Mouse (Mus musculus) lung, postnatal 0 days (tissue): ENCODE results near the gene Bicdl1. TPM values are rescaled to one million over a fixed set of nuclear protein-coding genes. Genes with fewer than 3 reads are reported as not detected.

Source experiments
- ATAC-seq: fragments of 200-750 bp; cut with Nextera tagmentation; 2 replicates; pipeline ENCODE4 v1.8.0; 2017; ENCODE audit warnings: moderate library complexity
- DNase-seq: peaks from one replicate; pipeline ENCODE4 v3.0.0-alpha.2; 2016; ENCODE audit warnings: low spot score
- H3K27ac ChIP-seq: fragments of 300-500 bp; sonication (generic); 2 replicates; pipeline ENCODE4 v1.5.1; 2014; ENCODE audit warnings: antibody characterized with exemption, mild to moderate bottlenecking, low read length, mixed read lengths
- H3K27me3 ChIP-seq: fragments of 300-500 bp; sonication (generic); replicated peaks from 2 replicates; pipeline ENCODE4 v1.6.1; 2014; ENCODE audit warnings: low read length, mixed read lengths; ENCODE audit not compliant: insufficient read depth
- H3K36me3 ChIP-seq: fragments of 300-500 bp; sonication (generic); 2 replicates; pipeline ENCODE4 v1.6.1; 2014; ENCODE audit warnings: low read length, mixed read lengths; ENCODE audit not compliant: insufficient read depth
- H3K4me1 ChIP-seq: fragments of 300-500 bp; sonication (generic); 2 replicates; pipeline ENCODE4 v1.6.1; 2014; ENCODE audit warnings: antibody characterized with exemption, low read depth, low read length, mixed read lengths; ENCODE audit not compliant: insufficient read depth
- H3K4me2 ChIP-seq: fragments of 300-500 bp; sonication (generic); replicated peaks from 2 replicates; pipeline ENCODE4 v1.6.1; 2014; ENCODE audit warnings: low read depth, mild to moderate bottlenecking, low read length, moderate library complexity, mixed read lengths
- H3K4me3 ChIP-seq: fragments of 300-500 bp; sonication (generic); 2 replicates; pipeline ENCODE4 v1.5.1; 2014; ENCODE audit warnings: low read depth, low read length
- H3K9ac ChIP-seq: fragments of 300-500 bp; sonication (generic); replicated peaks from 2 replicates; pipeline ENCODE4 v1.6.1; 2014; ENCODE audit warnings: low read depth, mild to moderate bottlenecking
- H3K9me3 ChIP-seq: fragments of 300-500 bp; sonication (generic); 2 replicates; pipeline ENCODE4 v1.6.1; 2016; ENCODE audit warnings: low read length, mixed read lengths
- CTCF ChIP-seq: IDR thresholded peaks from 2 replicates; pipeline ENCODE4 v1.5.1; 2016; ENCODE audit warnings: antibody characterized with exemption, mild to moderate bottlenecking
- EP300 ChIP-seq: IDR thresholded peaks from 2 replicates; pipeline ENCODE4 v1.6.1; 2016; ENCODE audit warnings: antibody characterized with exemption, mild to moderate bottlenecking, control low read depth
- WGBS: fragments of 180-500 bp; shearing (Covaris S2); extraction: QIAGEN DNeasy Blood & Tissue Kit; methylation state at CpG from one replicate; pipeline ENCODE4 v1.1.7; 2014; 5-methylcytosine and 5-hydroxymethylcytosine counted together
- polyA plus RNA-seq: library from polyadenylated mRNA; unstranded; fragments of >200 nt; fragmentation: Nextera tagmentation; extraction: Ambion mirVana; gene quantifications from 2 replicates; pipeline ENCODE4 v1.2.1, GENCODE M21; 2015

Gene Bicdl1
- polyA plus RNA-seq, 1 experiment from 2014 or later: 12.4 TPM

- WGBS: 64% methylated on average over 7 of the region's 7 CpGs
- no peaks in the 10 kb centered on the region for H3K4me1 ChIP-seq
- ATAC-seq (no peak), DNase-seq (no peak)
- H3K27ac ChIP-seq: no peak overlapping the region
- no peak overlapping the region for H3K4me2 ChIP-seq
- TF ChIP-seq CTCF (no peak), EP300 (no peak)
- no peak overlapping the region for H3K9ac ChIP-seq
- no peaks in the 10 kb centered on the region for H3K9me3 ChIP-seq
- no peak overlapping the region for H3K4me3 ChIP-seq
- no peaks in the 10 kb centered on the region for H3K27me3 ChIP-seq
- no peaks in the 10 kb centered on the region for H3K36me3 ChIP-seq
Measured at GRCm38 (mm10) chr5:115686716-115687115, 44.7 kb downstream of the Bicdl1 start.

- WGBS: 71% methylated on average over 10 of the region's 10 CpGs
- Histone ChIP-seq H3K9me3 (no peaks in the 10 kb centered on the region), H3K27me3 (no peaks in the 10 kb centered on the region), H3K4me3 (no peak overlapping the region), H3K36me3 (no peaks in the 10 kb centered on the region), H3K27ac (no peak overlapping the region), H3K9ac (no peak overlapping the region), H3K4me2 (no peak overlapping the region), H3K4me1 (no peaks in the 10 kb centered on the region)
- TF ChIP-seq CTCF (no peak), EP300 (no peak)
- DNase-seq: no peak
- ATAC-seq: no peak
Measured at GRCm38 (mm10) chr5:115685126-115685525, 46.3 kb downstream of the Bicdl1 start.

- H3K27me3 ChIP-seq: no peaks in the 10 kb centered on the region
- H3K4me1 ChIP-seq: no peaks in the 10 kb centered on the region
- H3K27ac ChIP-seq: no peak overlapping the region
- DNase-seq (no peak), ATAC-seq (no peak)
- no peaks in the 10 kb centered on the region for H3K9me3 ChIP-seq
- H3K9ac ChIP-seq: no peak overlapping the region
- H3K4me3 ChIP-seq: no peak overlapping the region
- H3K36me3 ChIP-seq: no peaks in the 10 kb centered on the region
- TF ChIP-seq EP300 (no peak), CTCF (no peak)
- no peak overlapping the region for H3K4me2 ChIP-seq
- WGBS: 50% methylated on average over 8 of the region's 8 CpGs
Measured at GRCm38 (mm10) chr5:115671846-115672245, 59.6 kb downstream of the Bicdl1 start.

- Histone ChIP-seq H3K4me3 (no peak overlapping the region), H3K9ac (no peak overlapping the region), H3K4me2 (no peak overlapping the region), H3K36me3 (no peaks in the 10 kb centered on the region), H3K27me3 (no peaks in the 10 kb centered on the region), H3K9me3 (no peaks in the 10 kb centered on the region), H3K4me1 (no peaks in the 10 kb centered on the region), H3K27ac (no peak overlapping the region)
- no peak for DNase-seq
- peak; percentile 28; the same call in 1 of the 2 replicates for ATAC-seq
- no peak for TF ChIP-seq EP300
- no peak for TF ChIP-seq CTCF
- WGBS: 39% methylated on average over 2 of the region's 2 CpGs
Measured at GRCm38 (mm10) chr5:115670406-115670805, 61.0 kb downstream of the Bicdl1 start.

- ATAC-seq (no peak), DNase-seq (no peak)
- H3K9me3 ChIP-seq: no peaks in the 10 kb centered on the region
- no peaks in the 10 kb centered on the region for H3K4me1 ChIP-seq
- no peak overlapping the region for H3K4me3 ChIP-seq
- no peaks in the 10 kb centered on the region for H3K27me3 ChIP-seq
- H3K36me3 ChIP-seq: no peaks in the 10 kb centered on the region
- no peak overlapping the region for H3K9ac ChIP-seq
- 88% methylated on average over 11 of the region's 11 CpGs for WGBS
- no peak overlapping the region for H3K27ac ChIP-seq
- TF ChIP-seq CTCF (no peak), EP300 (no peak)
- H3K4me2 ChIP-seq: no peak overlapping the region
Measured at GRCm38 (mm10) chr5:115669974-115670373, 61.4 kb downstream of the Bicdl1 start.

- TF ChIP-seq CTCF (no peak), EP300 (no peak)
- Histone ChIP-seq H3K4me3 (no peak overlapping the region), H3K9ac (no peak overlapping the region), H3K27ac (no peak overlapping the region), H3K9me3 (no peaks in the 10 kb centered on the region), H3K27me3 (no peaks in the 10 kb centered on the region), H3K4me1 (no peaks in the 10 kb centered on the region), H3K4me2 (no peak overlapping the region), H3K36me3 (no peaks in the 10 kb centered on the region)
- ATAC-seq: no peak
- WGBS: 82% methylated on average over 12 of the region's 12 CpGs
- no peak for DNase-seq
Measured at GRCm38 (mm10) chr5:115668986-115669385, 62.4 kb downstream of the Bicdl1 start.

- 25% methylated on average over 7 of the region's 7 CpGs for WGBS
Measured at GRCm38 (mm10) chr5:115667894-115668293, 63.5 kb downstream of the Bicdl1 start.

More at GRCm38 (mm10) chr5:115667894-115668293, 63.5 kb downstream of the Bicdl1 start:
- Histone ChIP-seq H3K27me3 (no peaks in the 10 kb centered on the region), H3K4me1 (no peaks in the 10 kb centered on the region), H3K4me3 (no peak overlapping the region), H3K4me2 (no peak overlapping the region), H3K9ac (no peak overlapping the region), H3K9me3 (no peaks in the 10 kb centered on the region), H3K27ac (no peak overlapping the region), H3K36me3 (no peaks in the 10 kb centered on the region)
- DNase-seq: no peak
- ATAC-seq: no peak
- TF ChIP-seq EP300 (no peak), CTCF (no peak)
